Comparison of ENCODE assay signal across 25 mouse cellular contexts in the genomic region with DNA sequence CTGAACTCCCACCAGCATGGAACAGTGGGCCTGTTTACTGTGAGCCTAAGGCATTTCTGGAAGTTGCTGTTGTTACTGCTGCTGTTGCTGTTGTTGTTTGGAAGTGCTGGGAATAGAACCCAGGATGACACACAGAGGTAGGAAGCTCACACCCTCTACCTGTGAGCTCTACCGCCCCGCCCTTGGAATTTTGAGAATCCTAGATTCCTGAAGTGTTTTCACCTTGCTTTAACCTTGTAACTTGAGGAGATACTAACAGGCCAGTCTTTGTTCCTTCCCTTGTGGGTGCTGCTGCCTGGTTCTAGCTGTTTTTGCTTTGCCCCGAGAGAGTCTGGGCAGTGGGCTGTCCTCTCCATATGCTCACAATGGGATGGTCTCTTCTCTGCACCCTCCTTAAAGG.
A peak's percentile ranks its signal among the peaks of the same experiment; 100 is the strongest.
DNase-seq lines count a peak whose midpoint lies in the region; ATAC-seq and TF ChIP-seq lines count a peak whose summit lies in the region.
"Had no signal": no experiment of that assay in that cellular context is flagged by ENCODE, and none has a peak within 500 bp of the region (broad histone marks: within the 10 kb centered on the region; RNA-seq: fewer than 3 reads in every experiment).

No protein-coding gene starts in this region.

- H3K9me3 ChIP-seq in heart, embryonic 10.5 days = no peaks in the 10 kb centered on the region
- no peaks in the 10 kb centered on the region for H3K9me3 ChIP-seq in lung, embryonic 15.5 days
- no peaks in the 10 kb centered on the region for H3K9me3 ChIP-seq in ES-E14 (ENCODE audit: control insufficient read depth, insufficient read depth, low read depth, low read length)
- H3K9me3 ChIP-seq: forebrain, embryonic 10.5 days; forebrain, embryonic 13.5 days; hindbrain, embryonic 10.5 days; hindbrain, embryonic 13.5 days; intestine, embryonic 15.5 days had no signal

- no peak overlapping the region for H3K4me3 ChIP-seq in heart, embryonic 10.5 days
- no peak overlapping the region for H3K4me3 ChIP-seq in lung, embryonic 15.5 days
- no peak overlapping the region for H3K4me3 ChIP-seq in ES-E14 (ENCODE audit: insufficient read depth in 1 of 2, low read depth in 1 of 2, low read length in 2 of 2, poor library complexity in 1 of 2, severe bottlenecking in 1 of 2)
- H3K4me3 ChIP-seq: forebrain, embryonic 10.5 days; forebrain, embryonic 13.5 days; gastrocnemius, adult 2 months; hindbrain, embryonic 10.5 days; hindbrain, embryonic 13.5 days; intestine, embryonic 15.5 days had no signal

- H3K36me3 ChIP-seq in heart, embryonic 10.5 days = no peaks in the 10 kb centered on the region
- no peaks in the 10 kb centered on the region for H3K36me3 ChIP-seq in lung, embryonic 15.5 days
- no peaks in the 10 kb centered on the region for H3K36me3 ChIP-seq in ES-E14 (ENCODE audit: control insufficient read depth, insufficient read depth, low read length, poor library complexity, severe bottlenecking)
- H3K36me3 ChIP-seq: forebrain, embryonic 10.5 days; hindbrain, embryonic 10.5 days; hindbrain, embryonic 13.5 days; intestine, embryonic 15.5 days had no signal

- peaks cover 13% of the 10 kb centered on the region for H3K4me1 ChIP-seq in heart, embryonic 10.5 days
- H3K4me1 ChIP-seq in lung, embryonic 15.5 days = peaks cover 8% of the 10 kb centered on the region; the same call in 1 of the 2 replicates
- peaks cover 7 to 23% of the 10 kb centered on the region in 2 experiments for H3K4me1 ChIP-seq in ES-E14 (ENCODE audit: control insufficient read depth in 2 of 2, insufficient read depth in 2 of 2, low read length in 2 of 2, poor library complexity in 1 of 2)
- H3K4me1 ChIP-seq: forebrain, embryonic 10.5 days; forebrain, embryonic 13.5 days; hindbrain, embryonic 10.5 days; hindbrain, embryonic 13.5 days; intestine, embryonic 15.5 days had no signal

- H3K27me3 ChIP-seq in heart, embryonic 10.5 days (ENCODE audit: insufficient read depth, poor library complexity, severe bottlenecking) = no peaks in the 10 kb centered on the region
- H3K27me3 ChIP-seq in lung, embryonic 15.5 days = no peaks in the 10 kb centered on the region
- H3K27me3 ChIP-seq: forebrain, embryonic 13.5 days; hindbrain, embryonic 13.5 days; intestine, embryonic 15.5 days; Patski had no signal

- in situ Hi-C loops in ES-E14 (cut with MboI; ENCODE audit: low sequenced_read_pairs in 2 of 2, unreplicated experiment in 2 of 2) = no loop called here

- H3K9ac ChIP-seq in lung, embryonic 15.5 days = no peak overlapping the region
- H3K9ac ChIP-seq in ES-E14 (ENCODE audit: insufficient read depth, low read depth, low read length, poor library complexity, severe bottlenecking) = no peak overlapping the region
- H3K9ac ChIP-seq: forebrain, embryonic 13.5 days; hindbrain, embryonic 13.5 days; intestine, embryonic 15.5 days had no signal

- intact Hi-C loops in heart, postnatal 25 days (cut with DNase I) = no loop called here
- intact Hi-C loops in left cerebral cortex, postnatal 25 days (cut with DNase I) = no loop called here

- no peak overlapping the region for H3K4me2 ChIP-seq in lung, embryonic 15.5 days
- H3K4me2 ChIP-seq: forebrain, embryonic 13.5 days; hindbrain, embryonic 13.5 days; intestine, embryonic 15.5 days had no signal

- H3K27ac ChIP-seq in heart, embryonic 10.5 days = peak overlapping the region; percentile 4; the same call in 1 of the 2 replicates
- H3K27ac ChIP-seq in lung, embryonic 15.5 days = 0 out of 2 replicates have a peak overlapping the region, but pooled peaks have one; percentile 4
- peak overlapping the region; percentile 61; the same call in 1 of the 2 replicates for H3K27ac ChIP-seq in ES-E14 (ENCODE audit: insufficient read depth, low read depth, low read length, poor library complexity, severe bottlenecking)
- H3K27ac ChIP-seq: forebrain, embryonic 10.5 days; forebrain, embryonic 13.5 days; gastrocnemius, adult 2 months; hindbrain, embryonic 10.5 days; hindbrain, embryonic 13.5 days; intestine, embryonic 15.5 days had no signal

- WGBS in heart, embryonic 10.5 days = 54% methylated on average over 3 of the region's 3 CpGs
- WGBS in lung, embryonic 15.5 days = 52% methylated on average over 3 of the region's 3 CpGs

- no peak for ATAC-seq in lung, embryonic 15.5 days (ENCODE audit: borderline replicate concordance, extremely low read depth, low FRiP score, low TSS enrichment)
- ATAC-seq: activated CD4-positive, CD25-positive, alpha-beta regulatory T cell, adult 4 months; forebrain, embryonic 13.5 days; forebrain, embryonic 16.5 days; hindbrain, embryonic 16.5 days; intestine, embryonic 15.5 days; Patski had no signal

- DNase-seq in heart, embryonic 10.5 days (ENCODE audit: low spot score) = no peak
- DNase-seq in heart, postnatal 25 days (ENCODE audit: low spot score) = no peak
- no peak for DNase-seq in lung, adult 18-20 months
- DNase-seq in ES-E14 (ENCODE audit: low read depth, low spot score) = peak; percentile 52
- DNase-seq in Muller cell, postnatal 12 days (ENCODE audit: inconsistent ontology term) = no peak
- no peak for DNase-seq in left cerebral cortex, postnatal 25 days (ENCODE audit: low spot score in 2 of 2)
- DNase-seq: adrenal gland, postnatal 10 days; adrenal gland, postnatal 36 days; cerebellum, adult 18-20 months; cerebellum, adult 9-10 months; cerebellum, postnatal 14 days; gastrocnemius, adult 2 months; gastrocnemius, postnatal 14 days; heart, adult 11 months; heart, postnatal 36 days had no signal

TF ChIP-seq in ES-E14, 5 proteins besides CTCF, POLR2A, EP300 and RAD21:
- TF ChIP-seq CHD2 (IDR thresholded peaks at IDR 0.05; ENCODE audit: low read depth, low read length) = no peak
- no peak for TF ChIP-seq ZNF384 (IDR thresholded peaks at IDR 0.05; ENCODE audit: low read depth, low read length)
- no peak for TF ChIP-seq HCFC1 (IDR thresholded peaks at IDR 0.05; ENCODE audit: borderline replicate concordance, insufficient read depth, low read length)
- no peak for TF ChIP-seq ZC3H11A (IDR thresholded peaks at IDR 0.05; ENCODE audit: borderline replicate concordance, low read depth, low read length)
- TF ChIP-seq MAFK (IDR thresholded peaks at IDR 0.05; ENCODE audit: insufficient read depth, low read depth, low read length) = no peak
TF ChIP-seq in ES-E14: peak in this region for 0.

Comparison
In these comparisons a context has a peak if more than half of its experiments do, and no peak if none do; other contexts are left out.
1. H3K27ac ChIP-seq: peak in every context shown above with its lines; median percentile 61 in ES-E14; 4 in heart, embryonic 10.5 days; 4 in lung, embryonic 15.5 days.